Mouse (Mus musculus) lung, postnatal 0 days (tissue): ENCODE data around the gene Lrig2. TPM values are rescaled to one million over a fixed set of nuclear protein-coding genes. Genes with fewer than 3 reads are reported as not detected.
"Not testable (repeated sequence)": the region's sequence is repeated elsewhere in the genome, so short reads cannot be mapped to it uniquely, and the experiment has no call there.

Source experiments
- ATAC-seq: fragments of 200-750 bp; cut with Nextera tagmentation; 2 replicates; pipeline ENCODE4 v1.8.0; 2017; ENCODE audit warnings: moderate library complexity
- DNase-seq: peaks from one replicate; pipeline ENCODE4 v3.0.0-alpha.2; 2016; ENCODE audit warnings: low spot score
- H3K27ac ChIP-seq: fragments of 300-500 bp; sonication (generic); 2 replicates; pipeline ENCODE4 v1.5.1; 2014; ENCODE audit warnings: antibody characterized with exemption, mild to moderate bottlenecking, low read length, mixed read lengths
- H3K27me3 ChIP-seq: fragments of 300-500 bp; sonication (generic); replicated peaks from 2 replicates; pipeline ENCODE4 v1.6.1; 2014; ENCODE audit warnings: low read length, mixed read lengths; ENCODE audit not compliant: insufficient read depth
- H3K36me3 ChIP-seq: fragments of 300-500 bp; sonication (generic); 2 replicates; pipeline ENCODE4 v1.6.1; 2014; ENCODE audit warnings: low read length, mixed read lengths; ENCODE audit not compliant: insufficient read depth
- H3K4me1 ChIP-seq: fragments of 300-500 bp; sonication (generic); 2 replicates; pipeline ENCODE4 v1.6.1; 2014; ENCODE audit warnings: antibody characterized with exemption, low read depth, low read length, mixed read lengths; ENCODE audit not compliant: insufficient read depth
- H3K4me2 ChIP-seq: fragments of 300-500 bp; sonication (generic); replicated peaks from 2 replicates; pipeline ENCODE4 v1.6.1; 2014; ENCODE audit warnings: low read depth, mild to moderate bottlenecking, low read length, moderate library complexity, mixed read lengths
- H3K4me3 ChIP-seq: fragments of 300-500 bp; sonication (generic); 2 replicates; pipeline ENCODE4 v1.5.1; 2014; ENCODE audit warnings: low read depth, low read length
- H3K9ac ChIP-seq: fragments of 300-500 bp; sonication (generic); replicated peaks from 2 replicates; pipeline ENCODE4 v1.6.1; 2014; ENCODE audit warnings: low read depth, mild to moderate bottlenecking
- H3K9me3 ChIP-seq: fragments of 300-500 bp; sonication (generic); 2 replicates; pipeline ENCODE4 v1.6.1; 2016; ENCODE audit warnings: low read length, mixed read lengths
- CTCF ChIP-seq: IDR thresholded peaks from 2 replicates; pipeline ENCODE4 v1.5.1; 2016; ENCODE audit warnings: antibody characterized with exemption, mild to moderate bottlenecking
- EP300 ChIP-seq: IDR thresholded peaks from 2 replicates; pipeline ENCODE4 v1.6.1; 2016; ENCODE audit warnings: antibody characterized with exemption, mild to moderate bottlenecking, control low read depth
- WGBS: fragments of 180-500 bp; shearing (Covaris S2); extraction: QIAGEN DNeasy Blood & Tissue Kit; methylation state at CpG from one replicate; pipeline ENCODE4 v1.1.7; 2014; 5-methylcytosine and 5-hydroxymethylcytosine counted together
- polyA plus RNA-seq: library from polyadenylated mRNA; unstranded; fragments of >200 nt; fragmentation: Nextera tagmentation; extraction: Ambion mirVana; gene quantifications from 2 replicates; pipeline ENCODE4 v1.2.1, GENCODE M21; 2015

Lrig2 gene
- polyA plus RNA-seq, 1 experiment from 2014 or later: 9.4 TPM

DNA sequence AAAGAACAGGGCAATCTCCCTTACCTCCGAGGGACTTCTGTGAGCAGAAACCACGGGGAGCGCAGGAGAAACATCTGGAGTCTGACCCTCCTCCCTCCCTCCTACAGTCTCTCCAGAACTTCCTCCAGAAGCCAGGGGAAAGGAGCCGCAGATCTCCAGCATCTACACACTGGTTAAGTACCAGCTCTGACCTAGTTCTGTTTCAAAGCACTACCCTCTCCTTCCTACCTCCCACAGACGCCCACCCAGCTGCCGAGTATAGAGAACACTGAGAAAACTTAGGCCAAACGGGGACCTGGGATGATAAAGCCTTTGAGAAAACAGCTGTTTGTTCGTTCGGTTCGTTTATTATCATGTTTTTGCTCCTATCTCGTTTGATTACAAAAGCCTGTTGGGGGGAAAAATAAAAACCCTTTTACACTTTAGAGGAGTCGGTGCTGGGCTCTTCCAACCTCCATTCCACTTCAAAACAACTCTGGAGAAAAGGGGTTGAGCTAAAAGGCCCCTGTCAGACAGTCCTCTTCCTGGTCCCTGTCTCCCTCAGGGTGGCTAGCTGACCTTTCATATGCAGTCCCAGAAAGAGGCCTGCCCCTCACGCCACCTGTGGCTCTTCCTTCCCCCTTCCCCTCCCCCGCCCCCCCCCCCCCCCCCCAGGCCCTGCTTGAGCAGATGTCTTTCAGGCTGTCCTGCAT lies 80.4 kb downstream of the Lrig2 start:
- TF ChIP-seq EP300: no peak
- no peak for TF ChIP-seq CTCF
- ATAC-seq: no peak
- H3K9ac ChIP-seq: peak overlapping the region; percentile 9; the same call in 1 of the 2 replicates
- peak overlapping the region; percentile 71 for H3K27ac ChIP-seq
- no peak for DNase-seq
- WGBS: 18% methylated on average over 13 of the region's 14 CpGs
- 0 out of 2 replicates have a peak overlapping the region, but pooled peaks have one; percentile 23 for H3K4me2 ChIP-seq
- no peaks in the 10 kb centered on the region for H3K27me3 ChIP-seq
- peaks cover 8% of the 10 kb centered on the region; the same call in 1 of the 2 replicates for H3K4me1 ChIP-seq
- H3K4me3 ChIP-seq: no peak overlapping the region
- no peaks in the 10 kb centered on the region for H3K36me3 ChIP-seq
- H3K9me3 ChIP-seq: no peaks in the 10 kb centered on the region

GRCm38 (mm10) chr3:104427354-104427753 lies 84.4 kb downstream of the Lrig2 start:
- not testable (repeated sequence) for ATAC-seq
- 95% methylated on average over 2 of the region's 2 CpGs for WGBS

GRCm38 (mm10) chr3:104424346-104424745 lies 87.4 kb downstream of the Lrig2 start:
- TF ChIP-seq EP300: no peak
- TF ChIP-seq CTCF: no peak
- Histone ChIP-seq H3K4me2 (no peak overlapping the region), H3K9ac (no peak overlapping the region)

More at GRCm38 (mm10) chr3:104427354-104427753, 84.4 kb downstream of the Lrig2 start:
- not testable (repeated sequence) for H3K9me3 ChIP-seq, H3K4me1 ChIP-seq, H3K27ac ChIP-seq, H3K36me3 ChIP-seq, H3K9ac ChIP-seq, H3K27me3 ChIP-seq, DNase-seq, H3K4me2 ChIP-seq, H3K4me3 ChIP-seq

GRCm38 (mm10) chr3:104420929-104421328 lies 90.8 kb downstream of the Lrig2 start:
- WGBS: 65% methylated on average over 7 of the region's 7 CpGs
- no peaks in the 10 kb centered on the region for H3K4me1 ChIP-seq

More at GRCm38 (mm10) chr3:104424346-104424745, 87.4 kb downstream of the Lrig2 start:
- WGBS: 80% methylated on average over 7 of the region's 7 CpGs
- no peaks in the 10 kb centered on the region for H3K4me1 ChIP-seq
- no peaks in the 10 kb centered on the region for H3K36me3 ChIP-seq
- DNase-seq: no peak
- no peaks in the 10 kb centered on the region for H3K9me3 ChIP-seq
- no peaks in the 10 kb centered on the region for H3K27me3 ChIP-seq
- no peak overlapping the region for H3K4me3 ChIP-seq
- no peak for ATAC-seq
- H3K27ac ChIP-seq: no peak overlapping the region

DNA sequence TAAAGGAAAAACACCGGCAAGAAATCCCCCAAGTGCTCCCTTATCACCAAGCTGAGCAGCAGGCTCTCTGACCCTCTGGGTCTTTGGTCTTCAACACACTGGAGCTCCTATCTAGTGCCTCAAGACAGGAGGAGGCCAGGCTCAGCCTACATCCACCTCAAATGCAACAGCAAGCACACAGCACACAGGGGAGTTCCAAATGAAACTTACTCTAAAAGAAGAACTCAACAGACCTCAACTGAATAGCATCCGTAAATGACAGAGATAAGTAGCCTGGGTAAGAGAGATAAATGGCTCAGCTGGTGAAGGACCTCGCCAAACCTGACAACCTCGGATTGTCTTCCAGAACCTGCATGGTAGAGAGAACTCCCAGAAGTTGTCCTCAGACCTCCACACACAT lies 91.7 kb downstream of the Lrig2 start:
- no peak overlapping the region for H3K9ac ChIP-seq
- H3K4me3 ChIP-seq: no peak overlapping the region
- WGBS: 69% methylated on average over 4 of the region's 4 CpGs
- no peaks in the 10 kb centered on the region for H3K4me1 ChIP-seq
- no peak for ATAC-seq
- DNase-seq: no peak
- no peaks in the 10 kb centered on the region for H3K27me3 ChIP-seq
- no peaks in the 10 kb centered on the region for H3K9me3 ChIP-seq
- no peaks in the 10 kb centered on the region for H3K36me3 ChIP-seq
- H3K4me2 ChIP-seq: no peak overlapping the region
- TF ChIP-seq EP300 (no peak), CTCF (no peak)
- H3K27ac ChIP-seq: no peak overlapping the region

More at GRCm38 (mm10) chr3:104420929-104421328, 90.8 kb downstream of the Lrig2 start:
- Histone ChIP-seq H3K27ac (no peak overlapping the region; the same call in 1 of the 2 replicates), H3K4me3 (no peak overlapping the region), H3K4me2 (no peak overlapping the region), H3K9ac (no peak overlapping the region), H3K9me3 (no peaks in the 10 kb centered on the region), H3K36me3 (no peaks in the 10 kb centered on the region), H3K27me3 (no peaks in the 10 kb centered on the region)
- ATAC-seq (peak; percentile 73), DNase-seq (peak; percentile 60)
- TF ChIP-seq CTCF (no peak), EP300 (peak; percentile 46; the same call in 1 of the 2 replicates)

GRCm38 (mm10) chr3:104416806-104417205 lies 94.9 kb downstream of the Lrig2 start:
- WGBS: 66% methylated on average over 5 of the region's 5 CpGs
- Histone ChIP-seq H3K4me3 (no peak overlapping the region), H3K4me2 (no peak overlapping the region), H3K9me3 (no peaks in the 10 kb centered on the region), H3K4me1 (no peaks in the 10 kb centered on the region), H3K27ac (no peak overlapping the region), H3K36me3 (no peaks in the 10 kb centered on the region), H3K9ac (no peak overlapping the region), H3K27me3 (no peaks in the 10 kb centered on the region)
- ATAC-seq (no peak), DNase-seq (no peak)
- TF ChIP-seq EP300: no peak
- no peak for TF ChIP-seq CTCF
